Mouse (Mus musculus): ENCODE results near the gene Fam117b.

GRCm38 (mm10) chr1:59945969-59946368, 33.2 kb downstream of the Fam117b start:
- TF ChIP-seq EP300 (IDR thresholded peaks at IDR 0.05; ENCODE audit: low read depth) (no peak), CTCF (IDR thresholded peaks at IDR 0.05; ENCODE audit: low read depth) (no peak)
